ENCODE assay signal across 9 mouse cellular contexts in genomic region chr2:113757525-113758310, GRCm38 (mm10). TPM values are rescaled to one million over a fixed set of nuclear protein-coding genes. Genes with fewer than 3 reads are reported as not detected.
DNase-seq lines count a peak whose midpoint lies in the region; ATAC-seq lines count a peak whose summit lies in the region.
"Had no signal": no experiment of that assay in that cellular context is flagged by ENCODE, and none has a peak within 500 bp of the region (broad histone marks: within the 10 kb centered on the region; RNA-seq: fewer than 3 reads in every experiment).

No protein-coding gene starts in this region.

- DNase-seq in heart, adult 11 months: peak; percentile 65
- DNase-seq in heart, adult 8-10 months (ENCODE audit: low spot score): no peak
- DNase-seq in R1 (ENCODE audit: low read depth, low spot score): peak; percentile 61
- DNase-seq in kidney, postnatal 14 days: peak; percentile 9
- DNase-seq in lung, adult 18-20 months: no peak

- H3K9ac ChIP-seq in forebrain, embryonic 16.5 days (replicated peaks; ENCODE audit: low read depth, low read length): peak overlapping the region; percentile 63
- peak overlapping the region; percentile 67 for H3K9ac ChIP-seq in midbrain, embryonic 16.5 days (ENCODE audit: low read depth, low read length)

- WGBS in forebrain, embryonic 16.5 days: under 1% methylated on average over 47 of the region's 47 CpGs
- WGBS in midbrain, embryonic 16.5 days: under 1% methylated on average over 47 of the region's 47 CpGs

- ATAC-seq in forebrain, embryonic 16.5 days: peak; percentile 61
- peak; percentile 65 for ATAC-seq in midbrain, embryonic 16.5 days
- ATAC-seq in monocyte, adult 5-6 weeks (replicated peaks; ENCODE audit: insufficient number of reproducible peaks, low FRiP score, low TSS enrichment, poor library complexity, severe bottlenecking): no peak

- peak overlapping the region; percentile 97 for H3K4me2 ChIP-seq in forebrain, embryonic 16.5 days (ENCODE audit: low read length)
- H3K4me2 ChIP-seq in midbrain, embryonic 16.5 days (ENCODE audit: low read length): peak overlapping the region; percentile 97

- peaks cover 28% of the 10 kb centered on the region for H3K27me3 ChIP-seq in forebrain, embryonic 16.5 days (replicated peaks; ENCODE audit: control insufficient read depth, insufficient read depth, low read length)
- peaks cover 4% of the 10 kb centered on the region; the same call in 1 of the 2 replicates for H3K27me3 ChIP-seq in midbrain, embryonic 16.5 days (ENCODE audit: control insufficient read depth, insufficient read depth, low read depth, low read length)

- no peaks in the 10 kb centered on the region for H3K9me3 ChIP-seq in forebrain, embryonic 16.5 days (ENCODE audit: control insufficient read depth, low read length)
- no peaks in the 10 kb centered on the region for H3K9me3 ChIP-seq in midbrain, embryonic 16.5 days (replicated peaks; ENCODE audit: control insufficient read depth, low read length, poor library complexity, severe bottlenecking)

- H3K4me1 ChIP-seq in forebrain, embryonic 16.5 days (replicated peaks; ENCODE audit: control insufficient read depth, insufficient read depth, low read length): peaks cover 21% of the 10 kb centered on the region
- peaks cover 6% of the 10 kb centered on the region; the same call in 1 of the 2 replicates for H3K4me1 ChIP-seq in midbrain, embryonic 16.5 days (ENCODE audit: control insufficient read depth, insufficient read depth, low read length)

- peak overlapping the region; percentile 67 for H3K4me3 ChIP-seq in forebrain, embryonic 16.5 days (replicated peaks; ENCODE audit: low read length)
- H3K4me3 ChIP-seq in midbrain, embryonic 16.5 days (ENCODE audit: low read depth, low read length): peak overlapping the region; percentile 53

- H3K36me3 ChIP-seq in forebrain, embryonic 16.5 days (ENCODE audit: control insufficient read depth, insufficient read depth): no peaks in the 10 kb centered on the region
- no peaks in the 10 kb centered on the region for H3K36me3 ChIP-seq in midbrain, embryonic 16.5 days (ENCODE audit: control insufficient read depth, insufficient read depth, low read length)

- no peak overlapping the region for H3K27ac ChIP-seq in forebrain, embryonic 16.5 days (ENCODE audit: low read length)
- H3K27ac ChIP-seq in midbrain, embryonic 16.5 days (ENCODE audit: low read length): no peak overlapping the region

RNA-seq across cellular contexts. Expression of gene Grem1, which starts 0.7 kb away (rescaled TPM):
- not detected for total RNA-seq in heart, adult 8-10 months (2022)
- 0.52 and 0.71 TPM in 2 replicates for polyA plus RNA-seq in forebrain, embryonic 16.5 days (2015; fragmentation: Nextera tagmentation; extraction: Ambion mirVana)
- 0.82 and 1.1 TPM in 2 replicates for polyA plus RNA-seq in midbrain, embryonic 16.5 days (2015; fragmentation: Nextera tagmentation; extraction: Ambion mirVana)
- total RNA-seq in monocyte, adult 5-6 weeks (2017): not detected in 3 replicates
- total RNA-seq: MEL had no signal

Comparison
In these comparisons a context has a peak if more than half of its experiments do, and no peak if none do; other contexts are left out.
1. DNase-seq: peak in heart, adult 11 months (single experiment), R1 (single experiment) and kidney, postnatal 14 days (single experiment); none in heart, adult 8-10 months (single experiment) and lung, adult 18-20 months (0 of 2).